Mouse (Mus musculus): ENCODE data around the gene Fam129a. TPM values are rescaled to one million over a fixed set of nuclear protein-coding genes. Genes with fewer than 3 reads are reported as not detected.

Gene Fam129a
- polyA plus RNA-seq, 1 experiment: 5.8 TPM

GRCm38 (mm10) chr1:151584182-151584471, 13.1 kb downstream of the Fam129a start:
- no peaks in the 10 kb centered on the region for H3K36me3 ChIP-seq (ENCODE audit: control insufficient read depth, insufficient read depth, low read length)
- TF ChIP-seq POLR2A (IDR thresholded peaks at IDR 0.05; ENCODE audit: low read depth, low read length) (no peak), CTCF (conservative IDR thresholded peaks at IDR 0.05; ENCODE audit: insufficient read depth, insufficient read length, low read depth, low read length) (no peak)
- H3K27me3 ChIP-seq (replicated peaks; ENCODE audit: control insufficient read depth, insufficient read depth, low read length): no peaks in the 10 kb centered on the region
- 81% methylated on average over 1 of the region's 1 CpGs for WGBS
- H3K4me1 ChIP-seq (ENCODE audit: control insufficient read depth, insufficient read depth, low read length): no peaks in the 10 kb centered on the region
- H3K4me3 ChIP-seq (ENCODE audit: insufficient read depth, low read depth, low read length): no peak overlapping the region
- no peak for DNase-seq
- no peak overlapping the region for H3K27ac ChIP-seq (ENCODE audit: insufficient read depth, low read depth, low read length)

DNA sequence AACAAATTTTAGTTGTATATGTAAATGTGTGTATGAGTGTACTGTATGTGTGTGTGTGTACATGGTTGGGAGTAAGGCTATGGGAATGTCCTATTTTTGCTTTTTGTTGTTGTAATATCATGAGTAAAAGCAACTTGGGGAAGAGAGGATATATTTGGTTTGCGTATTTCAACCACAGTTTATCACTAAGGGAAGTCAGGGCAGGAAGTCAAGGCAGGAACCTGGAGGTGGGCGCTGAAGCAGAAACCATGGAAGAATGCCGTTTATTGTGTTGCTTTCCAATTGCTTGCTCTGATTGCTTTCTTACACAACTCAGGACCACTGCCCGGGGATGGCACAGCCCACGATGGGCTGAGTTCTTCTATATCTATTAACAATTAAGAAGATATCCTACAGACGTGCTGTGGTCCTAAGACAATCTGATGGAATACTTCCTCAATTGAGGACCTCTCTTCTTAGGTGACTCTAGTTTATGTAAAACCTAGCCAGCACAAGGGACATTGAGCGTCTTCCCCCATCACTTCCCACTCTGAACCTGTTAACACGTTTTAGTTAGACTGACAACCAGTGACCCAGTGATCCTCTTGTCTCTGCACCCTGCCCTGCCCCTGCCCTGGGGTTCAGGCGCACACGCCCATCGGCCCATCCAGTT, 13.7 kb downstream of the Fam129a start:
- no peaks in the 10 kb centered on the region for H3K36me3 ChIP-seq (ENCODE audit: control insufficient read depth, insufficient read depth, low read length)
- no peak for TF ChIP-seq CTCF (conservative IDR thresholded peaks at IDR 0.05; ENCODE audit: insufficient read depth, insufficient read length, low read depth, low read length)
- TF ChIP-seq POLR2A (IDR thresholded peaks at IDR 0.05; ENCODE audit: low read depth, low read length): no peak
- no peak overlapping the region for H3K27ac ChIP-seq (ENCODE audit: insufficient read depth, low read depth, low read length)
- 73% methylated on average over 11 of the region's 11 CpGs for WGBS
- DNase-seq: no peak
- H3K4me1 ChIP-seq (ENCODE audit: control insufficient read depth, insufficient read depth, low read length): no peaks in the 10 kb centered on the region
- no peak overlapping the region for H3K4me3 ChIP-seq (ENCODE audit: insufficient read depth, low read depth, low read length)
- no peaks in the 10 kb centered on the region for H3K27me3 ChIP-seq (replicated peaks; ENCODE audit: control insufficient read depth, insufficient read depth, low read length)

GRCm38 (mm10) chr1:151585647-151586046, 14.7 kb downstream of the Fam129a start:
- Histone ChIP-seq H3K4me3 (ENCODE audit: insufficient read depth, low read depth, low read length) (no peak overlapping the region), H3K36me3 (ENCODE audit: control insufficient read depth, insufficient read depth, low read length) (no peaks in the 10 kb centered on the region), H3K4me1 (ENCODE audit: control insufficient read depth, insufficient read depth, low read length) (no peaks in the 10 kb centered on the region), H3K27me3 (replicated peaks; ENCODE audit: control insufficient read depth, insufficient read depth, low read length) (no peaks in the 10 kb centered on the region), H3K27ac (ENCODE audit: insufficient read depth, low read depth, low read length) (no peak overlapping the region)
- 79% methylated on average over 4 of the region's 4 CpGs for WGBS
- DNase-seq: no peak
- TF ChIP-seq CTCF (conservative IDR thresholded peaks at IDR 0.05; ENCODE audit: insufficient read depth, insufficient read length, low read depth, low read length) (no peak), POLR2A (IDR thresholded peaks at IDR 0.05; ENCODE audit: low read depth, low read length) (no peak)

DNA sequence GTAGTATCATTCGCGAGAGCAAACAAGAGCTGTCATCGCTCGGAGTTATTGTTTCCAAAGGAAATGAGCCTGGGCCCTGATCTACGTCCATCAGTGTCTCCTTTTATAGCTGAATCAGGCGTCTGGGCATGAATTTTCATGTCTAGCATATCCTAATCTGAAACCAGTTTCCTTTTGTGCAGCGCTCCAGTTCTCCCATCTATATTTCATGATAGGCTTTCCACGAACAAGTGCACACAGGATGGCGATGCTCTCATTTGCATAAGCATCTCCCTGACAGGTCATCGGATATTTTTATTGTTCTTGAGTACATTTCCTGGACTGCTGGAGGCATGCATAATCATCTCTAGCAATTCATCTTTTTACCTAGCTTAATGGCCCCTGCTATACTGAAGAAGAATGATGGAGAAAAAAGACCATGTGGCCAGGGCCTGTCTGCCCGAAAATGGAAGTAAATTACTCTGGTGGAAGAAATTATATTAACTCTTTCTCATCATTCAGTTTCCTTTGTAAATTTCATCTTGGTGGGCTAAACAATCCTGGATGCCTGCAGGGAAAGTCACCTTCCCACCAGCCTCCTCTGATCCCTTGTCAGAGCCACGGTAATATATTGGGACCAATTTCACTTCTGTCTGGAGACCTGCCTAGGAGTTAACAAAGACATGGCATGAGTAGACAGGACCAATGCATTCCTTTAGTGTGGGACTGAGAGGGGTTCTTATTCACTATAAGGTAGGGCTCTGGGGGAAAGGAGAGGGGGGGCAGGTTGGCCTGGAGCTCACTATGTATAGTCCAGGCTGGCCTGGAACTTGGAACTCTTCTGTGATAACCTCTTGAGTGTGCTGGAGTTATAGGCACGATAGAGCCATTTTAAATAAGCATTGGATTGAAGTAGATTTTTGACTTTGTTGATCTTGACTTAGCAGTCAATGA, 21.4 kb downstream of the Fam129a start:
- Histone ChIP-seq H3K4me1 (ENCODE audit: control insufficient read depth, insufficient read depth, low read length) (peaks cover 2% of the 10 kb centered on the region; the same call in 1 of the 2 replicates), H3K27ac (ENCODE audit: insufficient read depth, low read depth, low read length) (no peak overlapping the region), H3K36me3 (ENCODE audit: control insufficient read depth, insufficient read depth, low read length) (no peaks in the 10 kb centered on the region), H3K27me3 (replicated peaks; ENCODE audit: control insufficient read depth, insufficient read depth, low read length) (no peaks in the 10 kb centered on the region), H3K4me3 (ENCODE audit: insufficient read depth, low read depth, low read length) (no peak overlapping the region)
- 67% methylated on average over 13 of the region's 13 CpGs for WGBS
- TF ChIP-seq POLR2A (IDR thresholded peaks at IDR 0.05; ENCODE audit: low read depth, low read length): no peak
- no peak for TF ChIP-seq CTCF (conservative IDR thresholded peaks at IDR 0.05; ENCODE audit: insufficient read depth, insufficient read length, low read depth, low read length)
- DNase-seq: no peak

GRCm38 (mm10) chr1:151594906-151595305, 23.9 kb downstream of the Fam129a start:
- H3K4me1 ChIP-seq (ENCODE audit: control insufficient read depth, insufficient read depth, low read length): peaks cover 2% of the 10 kb centered on the region; the same call in 1 of the 2 replicates
- no peaks in the 10 kb centered on the region for H3K27me3 ChIP-seq (replicated peaks; ENCODE audit: control insufficient read depth, insufficient read depth, low read length)
- no peak overlapping the region for H3K4me3 ChIP-seq (ENCODE audit: insufficient read depth, low read depth, low read length)
- no peak overlapping the region for H3K27ac ChIP-seq (ENCODE audit: insufficient read depth, low read depth, low read length)
- WGBS: 84% methylated on average over 4 of the region's 4 CpGs
- TF ChIP-seq CTCF (conservative IDR thresholded peaks at IDR 0.05; ENCODE audit: insufficient read depth, insufficient read length, low read depth, low read length) (no peak), POLR2A (IDR thresholded peaks at IDR 0.05; ENCODE audit: low read depth, low read length) (no peak)
- no peak for DNase-seq
- no peaks in the 10 kb centered on the region for H3K36me3 ChIP-seq (ENCODE audit: control insufficient read depth, insufficient read depth, low read length)

DNA sequence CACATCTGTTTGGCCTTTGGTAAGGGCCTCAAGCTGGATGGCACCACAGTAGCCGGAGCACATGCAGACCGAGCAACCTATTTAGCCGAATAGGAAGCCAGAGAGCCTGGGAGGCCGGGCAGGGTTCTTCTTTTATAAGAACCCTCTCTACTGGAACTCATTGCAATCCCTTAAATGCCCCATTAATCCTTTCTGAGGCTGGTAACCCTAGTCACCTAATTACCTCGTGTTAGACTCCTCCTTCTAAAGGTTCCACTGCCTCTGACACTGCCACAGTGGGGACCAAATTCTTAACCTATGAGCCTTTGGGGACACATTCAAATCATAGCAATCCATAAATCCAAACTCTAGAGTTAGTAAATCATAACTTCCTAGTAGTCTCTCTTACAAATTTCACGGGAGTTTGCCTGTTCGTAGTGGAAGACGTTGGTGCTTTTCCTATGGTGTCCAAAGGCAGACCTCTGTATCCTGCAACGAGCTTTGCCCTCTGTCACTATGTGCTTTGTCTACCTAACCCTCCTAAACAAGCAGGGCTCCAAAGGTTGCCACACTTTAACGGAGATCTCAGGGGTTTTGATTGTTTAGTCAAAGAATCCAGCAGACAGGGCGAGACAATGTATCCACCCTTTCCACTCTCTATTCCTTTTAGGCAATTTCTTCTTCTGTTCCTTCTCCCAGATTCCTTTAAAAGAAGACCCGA, 24.8 kb downstream of the Fam129a start:
- WGBS: 54% methylated on average over 12 of the region's 12 CpGs

More for the DNA sequence above, 24.8 kb downstream of the Fam129a start:
- no peaks in the 10 kb centered on the region for H3K27me3 ChIP-seq (replicated peaks; ENCODE audit: control insufficient read depth, insufficient read depth, low read length)
- DNase-seq: no peak
- no peak overlapping the region for H3K4me3 ChIP-seq (ENCODE audit: insufficient read depth, low read depth, low read length)
- H3K4me1 ChIP-seq (ENCODE audit: control insufficient read depth, insufficient read depth, low read length): peaks cover 2% of the 10 kb centered on the region; the same call in 1 of the 2 replicates
- H3K27ac ChIP-seq (ENCODE audit: insufficient read depth, low read depth, low read length): no peak overlapping the region
- TF ChIP-seq CTCF (conservative IDR thresholded peaks at IDR 0.05; ENCODE audit: insufficient read depth, insufficient read length, low read depth, low read length) (no peak), POLR2A (IDR thresholded peaks at IDR 0.05; ENCODE audit: low read depth, low read length) (no peak)
- H3K36me3 ChIP-seq (ENCODE audit: control insufficient read depth, insufficient read depth, low read length): no peaks in the 10 kb centered on the region
